Mouse (Mus musculus) kidney, postnatal 36 days (tissue): ENCODE data around the gene Cdc42bpb.

ENCODE experiments used
- DNase-seq, 2 experiments: peaks; one replicate each; pipeline ENCODE4 v3.0.0; 2021 to 2022; ENCODE audit warnings: mixed read lengths in 2 of 2

Cdc42bpb gene

DNA sequence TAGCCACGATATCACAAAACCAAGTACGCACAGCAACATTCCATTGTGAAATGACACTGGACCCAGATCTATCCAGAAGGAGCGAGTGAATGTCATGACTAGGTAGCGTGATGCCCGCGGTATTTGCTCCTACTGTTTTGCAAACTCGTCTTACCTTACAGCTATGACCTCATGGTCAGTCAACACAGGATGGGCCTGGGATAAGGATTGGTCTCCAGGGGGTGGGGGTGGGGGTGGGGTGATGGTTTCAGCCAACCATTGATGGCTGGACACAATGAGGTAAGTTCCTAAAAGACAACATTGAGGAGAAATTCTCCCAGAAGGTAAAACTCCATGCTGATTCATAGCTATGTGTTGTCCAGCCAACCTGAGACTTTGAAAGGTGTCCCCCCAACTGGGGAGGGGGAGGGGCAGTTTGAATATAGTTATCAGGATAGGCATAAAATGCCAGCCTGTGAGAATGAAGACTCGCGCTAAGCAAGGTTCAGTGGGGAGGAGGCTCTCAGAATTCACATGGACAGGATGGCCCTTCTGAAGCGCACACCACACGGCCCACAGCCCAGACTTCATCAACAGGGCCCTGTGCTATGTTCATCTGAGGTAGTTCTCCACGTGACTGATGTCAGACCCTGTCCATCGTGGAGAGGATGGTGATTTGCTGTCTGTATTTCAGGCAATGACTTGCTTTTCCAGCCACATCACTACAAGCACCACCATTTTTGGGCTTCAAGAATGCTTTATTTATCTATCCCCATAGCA is 8.5 kb upstream of the Cdc42bpb start:
- no peak for DNase-seq

DNA sequence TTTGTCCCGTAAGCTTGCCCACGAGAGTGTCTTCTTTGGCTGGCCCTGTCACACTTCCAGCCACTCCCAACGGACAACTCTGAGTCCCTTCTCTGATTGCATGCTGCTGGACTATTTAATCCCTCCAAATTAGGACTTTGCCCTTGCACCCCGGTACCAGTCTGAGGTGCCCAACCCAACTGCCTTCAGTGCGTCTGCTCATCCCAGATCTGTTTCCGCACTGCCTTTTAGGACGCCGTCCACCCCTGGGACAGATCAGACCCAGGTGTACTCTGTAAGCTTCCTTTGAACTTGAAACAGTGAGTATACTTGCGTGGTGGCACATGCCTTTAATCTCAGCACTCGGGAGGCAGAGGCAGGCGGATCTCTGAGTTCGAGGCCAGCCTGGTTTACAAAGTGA is 1.3 kb upstream of the Cdc42bpb start:
- peak in 1 of 2 experiments; percentile 12 for DNase-seq

DNA sequence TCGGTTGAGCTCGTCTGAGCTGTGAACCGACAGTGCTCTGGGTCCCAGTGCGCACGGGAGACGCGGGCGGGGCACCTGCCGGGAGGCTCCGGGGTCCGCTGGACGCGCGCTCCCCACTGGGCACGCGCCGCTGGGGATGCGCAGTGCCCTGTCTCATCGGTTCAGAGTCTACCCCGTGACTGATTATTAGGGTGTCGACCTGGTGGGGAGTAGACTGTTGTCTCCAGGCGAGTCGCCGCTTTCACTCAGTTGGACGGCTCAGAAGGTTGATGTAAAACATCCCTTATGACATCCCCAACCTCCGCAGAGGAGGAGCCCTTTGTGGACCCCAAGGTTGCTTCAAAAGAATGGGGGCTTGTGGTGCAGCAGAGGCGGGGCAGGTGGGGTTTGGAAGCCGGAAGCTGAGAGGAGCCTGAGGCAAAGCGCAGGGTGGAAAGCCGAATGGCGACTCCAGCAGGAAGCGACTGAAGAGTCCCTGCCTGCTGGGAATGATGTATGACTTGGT is 520 bp upstream of the Cdc42bpb start:
- peak; percentile 53 to 67 for DNase-seq

DNA sequence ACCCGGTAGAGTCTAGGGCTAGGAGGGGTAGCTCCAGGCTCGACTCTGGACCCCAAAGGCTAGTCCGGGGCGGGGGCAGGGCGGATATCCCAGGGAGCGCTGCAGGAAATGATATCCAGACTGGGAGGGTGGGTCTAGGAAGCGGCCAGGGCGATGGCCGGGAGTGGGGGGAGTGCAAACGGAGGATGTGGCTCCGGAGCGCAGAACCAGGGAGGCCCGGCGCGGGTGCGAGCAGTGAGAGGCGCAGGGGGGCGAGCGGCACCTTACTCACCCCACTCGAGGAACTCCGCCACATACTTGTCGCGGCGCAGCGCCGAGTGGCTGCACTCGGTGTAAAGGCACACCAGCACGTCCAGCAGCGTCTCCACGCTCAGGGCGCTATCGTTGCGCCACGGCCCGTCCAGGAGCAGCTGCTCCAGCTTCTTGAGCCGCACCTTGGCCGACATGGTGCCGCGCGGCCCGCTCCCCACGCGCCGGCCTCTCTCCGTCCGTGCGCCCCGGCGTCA is 639 bp downstream of the Cdc42bpb start:
- DNase-seq: peak; percentile 76 to 83

DNA sequence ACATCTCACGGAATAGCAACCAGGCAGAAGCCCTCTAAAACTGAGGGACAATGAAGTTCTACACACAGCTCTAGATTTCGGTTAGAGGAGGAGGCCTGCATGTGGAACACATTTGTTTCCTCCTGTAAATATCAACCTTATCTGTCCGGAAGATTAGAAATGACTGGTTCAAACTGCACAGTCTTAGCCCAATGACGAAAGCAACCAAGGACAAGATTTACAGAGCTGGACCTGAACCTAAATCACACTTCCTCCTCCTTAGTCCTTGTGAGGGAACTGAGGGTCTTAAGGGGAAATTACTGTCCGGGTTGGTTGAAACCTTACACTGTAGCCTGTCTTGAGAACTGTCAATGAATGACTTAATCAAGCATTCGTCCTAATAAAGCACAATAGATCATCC is 1.5 kb downstream of the Cdc42bpb start:
- DNase-seq: no peak

DNA sequence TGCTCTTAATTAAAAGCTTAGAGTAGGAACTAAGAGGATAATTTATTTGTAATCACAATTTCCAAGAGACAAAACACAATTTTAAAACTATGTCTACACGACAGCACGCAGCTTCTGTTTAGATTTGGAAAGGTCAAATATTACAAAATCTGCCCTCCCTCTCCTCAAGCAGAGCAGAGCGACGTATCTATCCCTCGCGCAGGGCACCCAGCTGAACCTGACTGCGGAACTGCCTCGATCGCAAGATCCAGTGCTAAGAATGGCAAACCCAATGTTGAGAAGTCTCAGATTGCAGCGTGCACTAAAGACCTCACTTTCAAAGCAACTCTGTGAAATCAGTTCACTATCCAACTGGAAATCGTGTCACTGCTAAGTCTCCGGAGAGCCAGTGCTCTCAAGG is 2.0 kb downstream of the Cdc42bpb start:
- DNase-seq: no peak

DNA sequence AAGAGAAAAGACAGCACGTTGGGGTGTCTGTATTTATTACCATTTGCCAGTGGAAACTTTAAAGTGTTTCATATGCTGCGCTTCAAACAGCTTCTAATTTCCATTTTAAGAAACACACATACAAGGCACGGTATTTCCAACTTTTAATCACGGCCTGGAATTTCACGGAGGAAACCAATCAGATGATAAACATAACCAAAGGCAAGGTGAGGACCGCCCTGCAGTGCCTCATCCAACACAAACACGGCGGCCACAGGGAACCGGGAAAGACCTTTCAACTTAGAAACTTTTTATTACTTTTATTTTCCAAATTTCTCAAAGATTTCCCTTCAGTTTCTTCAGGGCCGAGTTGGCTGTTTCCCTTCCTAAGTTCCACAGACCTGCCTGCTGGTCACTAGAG is 2.8 kb downstream of the Cdc42bpb start:
- DNase-seq: no peak

DNA sequence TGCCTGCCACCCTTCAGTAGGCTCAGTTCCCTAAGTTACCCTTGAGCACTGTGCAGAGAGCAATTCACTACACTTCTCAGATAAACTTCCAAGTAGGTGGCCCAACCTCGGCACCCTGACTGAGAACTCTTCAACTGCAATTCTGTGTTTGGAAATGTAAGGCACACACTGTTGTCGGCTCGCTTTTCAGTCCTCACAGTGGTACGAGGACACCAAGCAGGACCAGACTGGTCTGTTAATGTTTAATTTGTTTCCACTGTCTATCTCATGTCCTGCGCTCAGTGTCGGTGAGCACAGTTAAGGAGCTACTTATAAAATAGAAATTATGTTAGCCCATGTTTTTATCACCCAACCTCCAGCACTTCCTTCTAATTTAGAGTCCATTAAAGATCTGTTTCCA is 4.1 kb downstream of the Cdc42bpb start:
- peak in 1 of 2 experiments; percentile 58 for DNase-seq

DNA sequence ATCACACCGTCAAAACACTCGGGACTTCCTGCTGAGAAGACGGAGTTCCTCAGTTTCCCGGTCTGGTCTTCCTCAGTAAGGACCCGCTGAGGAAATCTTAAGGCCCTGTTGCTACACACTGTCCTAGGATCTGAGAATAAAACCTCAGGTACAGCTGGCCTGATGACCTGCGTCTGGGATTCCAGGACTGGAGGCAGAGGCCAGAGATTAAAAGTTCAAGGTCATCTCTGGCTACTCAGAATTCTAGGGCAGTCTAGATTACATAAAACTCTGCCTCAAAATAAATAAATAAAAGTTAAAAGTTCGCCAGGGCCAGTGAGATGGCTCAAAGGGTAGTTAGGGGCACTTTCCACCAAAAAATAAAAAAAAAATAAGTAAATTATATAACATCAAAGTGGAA is 5.6 kb downstream of the Cdc42bpb start:
- DNase-seq: no peak

DNA sequence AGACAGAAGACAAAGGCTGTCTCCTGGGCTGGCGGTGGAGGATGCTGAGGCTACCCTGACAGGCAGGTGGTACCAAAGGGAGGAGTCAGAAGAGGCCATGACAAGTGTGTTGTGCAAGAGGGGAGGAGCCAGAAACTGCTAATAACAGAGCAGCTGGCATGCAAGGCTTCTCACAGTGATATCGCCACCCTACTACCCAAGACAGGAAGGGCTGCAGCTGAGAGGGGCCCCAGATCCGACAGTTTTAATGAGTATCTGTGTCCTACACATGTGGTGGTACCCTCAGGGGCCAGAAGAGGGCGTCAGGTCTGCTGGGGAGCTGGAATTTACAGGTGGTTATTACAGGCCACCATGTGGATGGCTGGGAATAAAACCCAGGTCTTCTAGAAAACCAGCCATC is 7.3 kb downstream of the Cdc42bpb start:
- no peak for DNase-seq

DNA sequence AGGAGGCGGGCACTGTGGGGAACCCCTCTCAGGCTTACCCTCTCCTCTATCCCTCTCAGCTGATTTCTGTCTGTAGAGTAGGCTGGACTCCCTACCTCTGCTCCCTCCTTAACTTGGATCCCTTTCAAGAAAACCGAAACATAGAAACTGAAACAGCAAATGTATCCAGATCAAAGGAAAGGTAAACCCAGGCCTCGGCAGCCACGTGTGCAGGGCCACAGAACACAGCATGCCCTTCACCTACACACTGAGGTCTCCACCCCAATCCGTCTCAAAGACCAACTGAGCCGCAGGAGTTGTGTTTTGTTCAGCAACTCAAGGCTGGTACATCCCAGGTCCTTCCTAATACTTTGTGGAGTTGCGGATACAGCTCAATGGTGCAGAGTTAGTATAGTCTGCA is 10.5 kb downstream of the Cdc42bpb start:
- no peak for DNase-seq

DNA sequence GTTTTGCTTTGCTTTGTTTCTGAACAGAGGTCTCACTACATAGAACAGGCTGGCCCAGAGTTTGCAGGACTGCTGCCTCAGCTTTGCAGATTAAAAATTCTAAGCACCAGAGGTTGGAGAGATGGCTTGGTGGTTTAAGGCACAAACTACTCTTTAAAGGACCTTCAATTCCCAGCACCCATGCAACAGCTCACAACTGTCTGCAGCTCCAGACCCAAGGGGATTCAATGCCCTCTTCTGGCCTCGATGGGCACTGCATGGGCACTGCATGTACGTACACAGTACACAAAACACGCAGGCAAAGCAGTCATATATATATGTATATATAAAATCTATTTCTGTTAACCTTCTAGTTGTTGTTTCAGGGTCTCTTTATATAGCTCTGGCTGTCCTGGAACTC is 13.3 kb downstream of the Cdc42bpb start:
- DNase-seq: peak in 1 of 2 experiments; percentile 30

DNA sequence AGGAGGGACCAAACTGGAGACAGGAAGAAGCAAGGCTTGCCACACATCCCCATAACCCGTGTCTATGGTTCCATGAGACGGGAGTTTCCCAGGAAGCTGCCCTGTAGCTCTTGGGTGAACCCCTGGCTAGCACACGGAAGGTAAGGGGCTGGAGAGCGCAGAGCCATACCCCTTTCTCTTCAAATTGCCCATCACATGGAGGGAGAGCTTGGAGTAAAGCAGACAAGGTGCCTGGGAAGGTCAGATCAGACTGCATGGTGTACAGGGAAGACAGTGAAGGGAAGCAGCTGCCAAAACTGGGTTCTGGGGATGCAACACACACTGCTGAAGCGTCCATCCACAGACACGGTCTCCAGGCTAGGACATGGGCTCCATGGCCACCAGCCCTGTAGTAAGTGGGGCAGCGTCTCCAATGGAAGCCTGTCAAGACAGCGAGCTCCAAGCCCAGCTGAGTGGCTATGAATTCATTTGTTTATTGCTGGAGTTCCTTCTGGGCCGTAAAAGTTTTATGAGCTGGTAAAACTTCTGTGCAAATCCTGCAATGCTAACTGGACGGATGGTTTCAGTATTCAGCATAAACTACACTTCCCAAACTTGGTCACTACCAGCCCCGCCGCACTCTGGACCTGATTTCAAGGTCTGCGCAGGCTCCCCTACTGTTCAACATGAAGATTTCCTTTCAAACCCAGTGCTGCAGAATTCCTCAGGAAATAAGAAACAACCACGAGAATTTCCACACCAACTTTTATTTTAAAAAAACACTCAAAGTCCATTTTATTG is 16.0 kb downstream of the Cdc42bpb start:
- peak; percentile 70 to 75 for DNase-seq

DNA sequence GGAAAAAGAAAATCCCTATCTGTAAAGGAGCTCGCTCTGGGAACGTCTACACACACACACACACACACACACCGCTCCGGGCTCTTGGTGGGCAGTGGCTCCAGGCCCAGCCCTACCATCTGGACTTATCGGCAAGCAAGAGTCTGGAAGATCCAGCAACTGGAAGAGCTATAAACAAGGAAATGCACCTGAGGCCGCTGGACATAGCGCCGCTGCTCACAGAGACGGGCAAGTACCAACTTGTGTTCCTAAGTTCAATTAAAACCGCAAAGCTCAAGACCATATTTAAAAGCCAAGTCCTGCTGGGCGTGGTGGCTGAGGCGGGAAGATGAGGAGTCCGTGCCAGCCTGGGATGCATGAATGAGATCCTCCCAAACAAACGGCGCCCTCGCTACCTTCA is 16.8 kb downstream of the Cdc42bpb start:
- DNase-seq: peak in 1 of 2 experiments; percentile 36

DNA sequence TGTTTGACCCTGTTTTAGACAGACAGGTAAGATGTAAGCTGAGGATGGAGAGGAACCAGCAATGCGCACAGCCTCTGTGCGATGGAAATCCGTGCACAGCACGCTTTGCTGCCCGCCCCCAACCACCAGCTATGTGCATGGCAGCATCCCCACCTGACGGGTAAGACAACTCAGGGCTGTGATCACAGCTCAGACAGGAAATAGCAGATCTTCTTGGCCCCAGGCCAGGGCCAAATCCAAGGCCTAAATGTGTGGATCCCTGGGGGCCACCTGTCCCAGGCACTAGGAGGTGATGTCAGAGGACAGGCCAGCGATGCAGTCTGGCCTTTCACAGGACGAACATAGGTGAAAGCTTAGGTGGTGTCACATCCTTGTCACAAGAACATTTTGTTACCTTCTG is 21.3 kb downstream of the Cdc42bpb start:
- peak; percentile 46 to 61 for DNase-seq

DNA sequence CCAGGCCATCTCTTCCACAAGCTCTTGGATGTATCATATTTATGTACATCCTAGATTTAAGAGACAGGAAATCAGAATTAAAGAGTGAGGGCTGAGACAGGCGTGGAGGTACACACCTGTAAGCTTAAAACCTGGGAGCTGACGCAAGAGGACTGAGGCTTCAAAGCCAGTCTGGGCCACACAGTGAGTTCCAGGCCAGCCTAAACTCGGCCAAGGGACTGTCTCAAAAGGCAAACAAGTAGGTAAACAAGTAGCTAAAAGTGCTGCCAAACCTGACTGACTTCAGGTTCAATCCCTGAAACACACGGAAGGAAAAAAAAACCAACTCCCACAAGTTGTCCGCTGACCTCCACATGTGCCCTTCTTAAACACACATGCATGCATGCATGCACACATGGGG is 23.4 kb downstream of the Cdc42bpb start:
- DNase-seq: no peak

DNA sequence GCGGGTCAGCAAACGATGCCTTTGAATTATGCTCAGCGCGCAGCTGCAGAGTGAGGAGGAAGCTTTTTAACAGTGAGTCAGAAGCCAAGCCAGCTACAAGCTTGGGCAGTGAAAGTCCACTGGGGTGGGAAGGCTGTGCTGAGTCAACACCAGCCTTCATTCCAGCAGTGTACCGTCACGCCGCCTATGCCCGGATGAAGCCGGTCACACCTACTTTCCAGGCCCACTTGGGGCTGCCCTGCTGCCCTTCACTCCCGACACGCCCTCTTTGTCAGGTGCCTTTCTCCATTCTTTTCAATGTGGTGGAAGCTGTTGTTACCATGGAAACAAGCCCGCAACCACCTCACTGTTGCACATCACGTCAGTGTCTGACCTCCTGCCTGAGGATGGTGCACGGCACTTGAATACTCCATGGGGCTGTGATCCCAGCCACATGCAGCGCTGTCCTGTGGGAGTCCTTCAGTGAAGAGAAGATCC is 24.0 kb downstream of the Cdc42bpb start:
- DNase-seq: peak; percentile 85 to 92

DNA sequence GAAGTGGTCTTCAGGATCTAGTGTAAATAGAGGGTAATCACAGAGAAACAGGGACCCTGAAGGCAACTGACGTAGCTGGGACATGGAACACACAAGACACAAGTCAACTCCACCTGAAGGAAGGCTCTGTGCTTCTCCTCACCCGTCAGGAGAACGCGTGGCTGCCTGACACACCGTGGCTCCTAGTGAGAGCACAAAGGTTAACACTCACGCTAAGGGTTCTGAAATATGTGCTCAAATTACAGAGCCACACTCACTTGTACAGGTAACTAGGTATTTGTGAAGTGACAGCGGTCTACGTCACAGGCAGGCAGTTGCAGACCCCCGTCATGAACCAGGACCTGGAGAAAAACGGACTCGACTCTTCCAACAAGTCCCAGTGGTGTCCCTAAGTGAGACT is 24.5 kb downstream of the Cdc42bpb start:
- no peak for DNase-seq

DNA sequence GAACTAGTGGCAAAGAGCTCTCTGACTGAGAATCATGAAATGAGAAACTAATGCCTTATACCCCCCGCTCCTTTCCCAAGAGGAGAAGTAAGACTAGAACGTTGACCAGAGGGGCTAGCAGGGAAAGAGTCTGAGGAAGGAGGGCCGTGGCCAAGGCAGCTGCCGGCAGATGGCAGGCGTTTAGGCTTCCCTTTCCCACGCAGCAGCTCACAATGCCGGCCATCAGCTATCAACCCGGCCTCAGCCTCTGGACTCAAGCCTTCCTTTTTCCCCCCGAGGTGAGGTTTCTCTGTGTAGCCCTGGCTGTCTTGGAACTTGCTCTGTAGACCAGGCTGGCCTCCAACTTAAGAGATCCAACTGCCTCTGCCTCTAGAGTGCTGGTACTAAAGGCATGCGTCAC is 25.0 kb downstream of the Cdc42bpb start:
- no peak for DNase-seq

DNA sequence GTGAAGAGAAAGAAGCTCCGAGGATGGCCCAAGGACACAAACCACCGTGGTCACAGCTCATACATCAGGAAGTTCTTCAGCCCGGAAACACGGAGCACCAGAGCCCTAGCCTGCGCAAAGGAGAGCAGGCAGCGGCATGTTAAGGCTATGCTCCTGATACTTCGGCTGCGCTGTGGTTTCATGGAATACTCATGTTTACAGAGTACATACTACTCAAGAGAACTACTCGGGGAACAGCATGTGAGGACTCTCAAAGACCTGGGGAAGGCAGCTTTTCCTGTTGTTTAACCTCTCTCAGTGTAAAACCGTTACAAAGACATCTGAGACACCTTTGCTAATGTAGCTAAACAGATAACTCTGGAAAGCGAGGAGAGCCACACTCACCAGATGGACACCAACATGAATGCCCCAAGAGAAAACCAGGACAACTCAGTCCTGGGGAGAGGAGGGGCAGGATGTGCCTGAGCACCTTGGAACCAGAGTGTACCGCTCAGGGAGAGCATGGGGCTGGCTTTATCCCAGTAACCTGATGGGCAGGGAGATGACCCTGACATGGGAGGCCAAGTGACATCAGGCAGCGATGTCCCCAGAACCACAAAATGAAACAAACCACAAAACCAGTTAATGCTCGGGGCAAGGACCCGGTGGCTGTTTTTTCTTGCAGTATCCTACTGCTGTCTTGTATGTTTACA is 27.8 kb downstream of the Cdc42bpb start:
- no peak for DNase-seq

DNA sequence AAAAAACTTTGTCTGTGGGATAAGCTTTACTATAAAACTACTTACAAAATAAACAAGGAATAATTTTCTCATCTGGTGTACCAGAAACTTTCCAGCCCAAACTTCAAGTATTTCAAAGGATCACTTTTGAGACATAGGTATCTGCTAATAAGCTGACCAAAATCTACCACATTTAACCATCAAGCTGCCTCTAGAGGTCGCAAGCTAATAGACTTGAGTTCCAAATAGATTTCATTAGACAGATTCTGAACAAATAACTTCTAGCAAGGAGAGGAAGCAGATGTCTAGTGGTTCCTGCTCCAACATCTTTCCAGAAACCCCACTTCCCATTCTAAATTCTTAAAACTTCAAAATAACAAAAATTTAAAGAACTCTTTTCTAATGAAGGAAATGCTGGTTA is 33.6 kb downstream of the Cdc42bpb start:
- no peak for DNase-seq

DNA sequence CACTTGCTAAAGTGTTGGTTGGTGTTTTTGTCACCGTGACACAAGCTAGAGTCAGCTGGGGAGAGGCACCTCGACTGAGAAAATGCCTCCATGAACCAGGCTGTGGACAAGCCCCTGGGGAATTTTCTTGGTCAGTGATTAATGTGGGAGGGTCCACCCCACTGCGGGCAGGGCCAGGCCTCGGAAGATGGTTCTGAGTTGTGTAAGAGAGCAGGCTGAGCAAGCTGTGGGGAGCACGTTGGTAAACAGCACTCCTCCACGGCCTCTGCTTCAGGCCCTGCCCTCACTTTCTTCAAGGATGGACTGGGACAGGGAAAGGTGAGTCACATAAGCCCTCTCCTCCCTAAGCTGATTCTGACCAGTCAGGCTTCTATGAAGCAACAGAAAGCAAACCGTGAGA is 36.8 kb downstream of the Cdc42bpb start:
- no peak for DNase-seq

DNA sequence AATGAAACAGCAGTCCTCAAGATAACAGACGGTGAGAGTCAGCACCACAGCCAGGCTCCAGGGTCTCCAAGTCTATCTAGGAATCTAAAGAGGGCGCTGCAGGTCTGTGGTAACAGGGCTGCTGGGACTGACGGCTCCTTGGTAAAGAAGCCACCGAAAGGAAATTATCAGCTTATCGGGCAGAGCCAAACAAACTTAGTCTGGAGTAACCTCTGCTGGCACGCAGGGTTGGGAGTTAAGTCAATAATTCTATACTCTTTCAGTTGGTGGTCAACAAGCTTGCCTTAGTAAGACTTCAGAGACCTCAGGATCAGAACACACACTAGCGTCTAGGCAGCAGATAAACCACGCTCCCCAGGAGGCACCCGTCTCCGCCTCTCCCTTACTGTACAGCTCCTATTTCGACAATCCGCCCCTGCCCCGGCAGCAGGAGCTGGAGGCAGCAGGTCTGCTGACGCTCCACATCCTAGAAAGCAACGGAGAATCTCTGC is 39.6 kb downstream of the Cdc42bpb start:
- no peak for DNase-seq
